Mouse (Mus musculus): ENCODE results near the gene 5730596B20Rik. TPM values are rescaled to one million over a fixed set of nuclear protein-coding genes. Genes with fewer than 3 reads are reported as not detected.

Gene 5730596B20Rik
- polyA plus RNA-seq, 1 experiment from 2014 or later, result 2.6 TPM

GRCm38 (mm10) chr6:52203371-52204049 lies 26.2 kb downstream of the 5730596B20Rik start:
- peaks cover 10% of the 10 kb centered on the region for H3K4me1 ChIP-seq
- ATAC-seq (ENCODE audit: insufficient read depth, low FRiP score, low read depth), result no peak
- H3K36me3 ChIP-seq, result no peaks in the 10 kb centered on the region
- peaks cover 52% of the 10 kb centered on the region for H3K27me3 ChIP-seq (replicated peaks)
- peak overlapping the region; percentile 75 for H3K4me2 ChIP-seq
- H3K9me3 ChIP-seq, result no peaks in the 10 kb centered on the region
- peak overlapping the region; percentile 47 for H3K9ac ChIP-seq
- H3K4me3 ChIP-seq (replicated peaks), result peak overlapping the region; percentile 62
- H3K27ac ChIP-seq, result peak overlapping the region; percentile 81
- WGBS, result under 1% methylated on average over 45 of the region's 46 CpGs

- peak within 1 kb of the TSS; percentile 47 for H3K9ac ChIP-seq
- no peaks in the 10 kb centered on the region for H3K36me3 ChIP-seq
- H3K4me1 ChIP-seq, result peaks cover 10% of the 10 kb centered on the region
- peaks cover 59% of the 10 kb centered on the region for H3K27me3 ChIP-seq (replicated peaks)
- peak within 1 kb of the TSS; percentile 81 for H3K27ac ChIP-seq
- under 1% methylated on average over 65 of the region's 65 CpGs for WGBS
- peak; percentile 82; the same call in 1 of the 2 replicates for ATAC-seq (ENCODE audit: insufficient read depth, low FRiP score, low read depth)
- peak within 1 kb of the TSS; percentile 62 for H3K4me3 ChIP-seq (replicated peaks)
- peak within 1 kb of the TSS; percentile 75 for H3K4me2 ChIP-seq
- H3K9me3 ChIP-seq, result no peaks in the 10 kb centered on the region
Observed at GRCm38 (mm10) chr6:52204050-52204752, 26.9 kb downstream of the 5730596B20Rik start, which contains the start of gene Hoxa5. TSS of gene Hoxa5 (minus strand) at chr6:52204587.

GRCm38 (mm10) chr6:52205221-52205620 lies 27.9 kb downstream of the 5730596B20Rik start:
- Histone ChIP-seq H3K9me3 (no peaks in the 10 kb centered on the region), H3K27me3 (replicated peaks) (peaks cover 67% of the 10 kb centered on the region), H3K9ac (no peak overlapping the region), H3K27ac (peak overlapping the region; percentile 72), H3K4me3 (replicated peaks) (peak overlapping the region; percentile 62), H3K36me3 (no peaks in the 10 kb centered on the region), H3K4me2 (peak overlapping the region; percentile 75), H3K4me1 (peaks cover 10% of the 10 kb centered on the region)
- ATAC-seq (ENCODE audit: insufficient read depth, low FRiP score, low read depth), result no peak
- 18% methylated on average over 14 of the region's 14 CpGs for WGBS

- 15% methylated on average over 55 of the region's 55 CpGs for WGBS
- H3K4me1 ChIP-seq, result peaks cover 10% of the 10 kb centered on the region
- ATAC-seq (ENCODE audit: insufficient read depth, low FRiP score, low read depth), result no peak
Observed at GRCm38 (mm10) chr6:52205638-52206621, 28.6 kb downstream of the 5730596B20Rik start.

GRCm38 (mm10) chr6:52206882-52207683 lies 29.8 kb downstream of the 5730596B20Rik start:
- Histone ChIP-seq H3K27me3 (replicated peaks) (peaks cover 74% of the 10 kb centered on the region), H3K4me1 (peaks cover 19% of the 10 kb centered on the region), H3K36me3 (no peaks in the 10 kb centered on the region), H3K4me3 (replicated peaks) (0 out of 2 replicates have a peak overlapping the region, but pooled peaks have one; percentile 6), H3K27ac (peak overlapping the region; percentile 72; the same call in 1 of the 2 replicates), H3K9me3 (no peaks in the 10 kb centered on the region), H3K4me2 (peak overlapping the region; percentile 75; the same call in 1 of the 2 replicates), H3K9ac (no peak overlapping the region; the same call in 1 of the 2 replicates)
- WGBS, result 21% methylated on average over 4 of the region's 4 CpGs
- ATAC-seq (ENCODE audit: insufficient read depth, low FRiP score, low read depth), result no peak

More at GRCm38 (mm10) chr6:52205638-52206621, 28.6 kb downstream of the 5730596B20Rik start:
- Histone ChIP-seq H3K36me3 (no peaks in the 10 kb centered on the region), H3K9me3 (no peaks in the 10 kb centered on the region), H3K4me2 (peak overlapping the region; percentile 75), H3K9ac (peak overlapping the region; percentile 21; the same call in 1 of the 2 replicates), H3K4me3 (replicated peaks) (peak overlapping the region; percentile 62), H3K27me3 (replicated peaks) (peaks cover 64% of the 10 kb centered on the region), H3K27ac (peak overlapping the region; percentile 72)

GRCm38 (mm10) chr6:52207684-52207976 lies 30.3 kb downstream of the 5730596B20Rik start:
- 0 out of 2 replicates have a peak overlapping the region, but pooled peaks have one; percentile 6 for H3K4me3 ChIP-seq (replicated peaks)
- peaks cover 20% of the 10 kb centered on the region for H3K4me1 ChIP-seq
- no peaks in the 10 kb centered on the region for H3K36me3 ChIP-seq
- no peak for ATAC-seq (ENCODE audit: insufficient read depth, low FRiP score, low read depth)
- no peak overlapping the region for H3K9ac ChIP-seq
- H3K27me3 ChIP-seq (replicated peaks), result peaks cover 76% of the 10 kb centered on the region
- peak overlapping the region; percentile 75; the same call in 1 of the 2 replicates for H3K4me2 ChIP-seq
- H3K27ac ChIP-seq, result peak overlapping the region; percentile 72; the same call in 1 of the 2 replicates
- H3K9me3 ChIP-seq, result no peaks in the 10 kb centered on the region

GRCm38 (mm10) chr6:52208072-52208867 lies 31.0 kb downstream of the 5730596B20Rik start, which contains the start of gene Hoxa6:
TSS of gene Hoxa6 (minus strand) at chr6:52208722.
- Histone ChIP-seq H3K9ac (peak within 1 kb of the TSS; percentile 13; the same call in 1 of the 2 replicates), H3K4me3 (replicated peaks) (peak within 1 kb of the TSS; percentile 38), H3K9me3 (no peaks in the 10 kb centered on the region), H3K27me3 (replicated peaks) (peaks cover 78% of the 10 kb centered on the region), H3K4me1 (peaks cover 26% of the 10 kb centered on the region), H3K4me2 (peak within 1 kb of the TSS; percentile 75), H3K36me3 (no peaks in the 10 kb centered on the region), H3K27ac (peak within 1 kb of the TSS; percentile 72)
- 5% methylated on average over 47 of the region's 47 CpGs for WGBS
- no peak for ATAC-seq (ENCODE audit: insufficient read depth, low FRiP score, low read depth)

- H3K4me3 ChIP-seq (replicated peaks), result peak overlapping the region; percentile 38
- 20% methylated on average over 18 of the region's 18 CpGs for WGBS
- H3K36me3 ChIP-seq, result no peaks in the 10 kb centered on the region
- peaks cover 84% of the 10 kb centered on the region for H3K27me3 ChIP-seq (replicated peaks)
- H3K27ac ChIP-seq, result peak overlapping the region; percentile 44
- peak overlapping the region; percentile 75 for H3K4me2 ChIP-seq
- no peaks in the 10 kb centered on the region for H3K9me3 ChIP-seq
- ATAC-seq (ENCODE audit: insufficient read depth, low FRiP score, low read depth), result no peak
- peaks cover 26% of the 10 kb centered on the region for H3K4me1 ChIP-seq
- H3K9ac ChIP-seq, result peak overlapping the region; percentile 13; the same call in 1 of the 2 replicates
Observed at GRCm38 (mm10) chr6:52208868-52209684, 31.8 kb downstream of the 5730596B20Rik start.

- no peak for ATAC-seq (ENCODE audit: insufficient read depth, low FRiP score, low read depth)
- Histone ChIP-seq H3K9me3 (no peaks in the 10 kb centered on the region), H3K4me1 (peaks cover 22% of the 10 kb centered on the region), H3K27me3 (replicated peaks) (peaks cover 86% of the 10 kb centered on the region), H3K4me2 (peak overlapping the region; percentile 75), H3K27ac (peak overlapping the region; percentile 13; the same call in 1 of the 2 replicates), H3K4me3 (replicated peaks) (peak overlapping the region; percentile 38), H3K36me3 (no peaks in the 10 kb centered on the region), H3K9ac (peak overlapping the region; percentile 0; the same call in 1 of the 2 replicates)
- WGBS, result 27% methylated on average over 12 of the region's 12 CpGs
Observed at GRCm38 (mm10) chr6:52209685-52210046, 32.4 kb downstream of the 5730596B20Rik start.
